Mouse (Mus musculus): ENCODE measurements around the gene Radil.

- TF ChIP-seq CTCF (IDR thresholded peaks at IDR 0.05; ENCODE audit: insufficient read depth, low read length) (peak; percentile 89), POLR2A (IDR thresholded peaks at IDR 0.05; ENCODE audit: borderline replicate concordance, extremely low read depth, low read depth, low read length) (no peak)
These were observed 72.0 kb downstream of the Radil start for GRCm38 (mm10) chr5:142478829-142479435.
